Mouse (Mus musculus) forebrain, embryonic 13.5 days (tissue): ENCODE results near the gene Nek6. TPM values are rescaled to one million over a fixed set of nuclear protein-coding genes. Genes with fewer than 3 reads are reported as not detected.
A peak's percentile ranks its signal among the peaks of the same experiment; 100 is the strongest.

Experiments used
- ATAC-seq: fragments of 200-750 bp; cut with Nextera tagmentation; 2 replicates; pipeline ENCODE4 v1.8.0; 2017
- H3K27ac ChIP-seq: fragments of 300-500 bp; sonication (generic); 2 replicates; pipeline ENCODE4 v1.5.1; 2015; ENCODE audit warnings: inconsistent platforms, mild to moderate bottlenecking, moderate library complexity
- H3K27me3 ChIP-seq: fragments of 300-500 bp; sonication (generic); 2 replicates; pipeline ENCODE4 v1.6.1; 2015; ENCODE audit warnings: mild to moderate bottlenecking, inconsistent platforms
- H3K36me3 ChIP-seq: fragments of 300-500 bp; sonication (generic); 2 replicates; pipeline ENCODE4 v1.6.1; 2015; ENCODE audit warnings: mild to moderate bottlenecking, inconsistent platforms; ENCODE audit not compliant: poor library complexity, severe bottlenecking
- H3K4me1 ChIP-seq: fragments of 300-500 bp; sonication (generic); 2 replicates; pipeline ENCODE4 v1.6.1; 2015; ENCODE audit warnings: inconsistent platforms
- H3K4me2 ChIP-seq: fragments of 300-500 bp; sonication (generic); 2 replicates; pipeline ENCODE4 v1.6.1; 2015; ENCODE audit warnings: inconsistent platforms, mild to moderate bottlenecking, moderate library complexity
- H3K4me3 ChIP-seq: fragments of 300-500 bp; sonication (generic); 2 replicates; pipeline ENCODE4 v1.5.1; 2015; ENCODE audit warnings: mild to moderate bottlenecking, inconsistent platforms
- H3K9ac ChIP-seq: fragments of 300-500 bp; sonication (generic); 2 replicates; pipeline ENCODE4 v1.6.1; 2015; ENCODE audit warnings: mild to moderate bottlenecking, inconsistent platforms
- H3K9me3 ChIP-seq: fragments of 300-500 bp; sonication (generic); replicated peaks from 2 replicates; pipeline ENCODE4 v1.6.1; 2016; ENCODE audit warnings: inconsistent platforms
- WGBS: fragments of 180-500 bp; shearing (Covaris S2); methylation state at CpG from one replicate; pipeline ENCODE4 v1.1.7; 2015; 5-methylcytosine and 5-hydroxymethylcytosine counted together
- polyA plus RNA-seq: library from polyadenylated mRNA; unstranded; fragments of >200 nt; fragmentation: Nextera tagmentation; extraction: Ambion mirVana; gene quantifications from 2 replicates; pipeline ENCODE4 v1.2.1, GENCODE M21; 2015

Gene Nek6
- 122 and 124 TPM in 2 replicates for polyA plus RNA-seq

GRCm38 (mm10) chr2:38511487-38512307 is at the start of gene Nek6:
Gene Nek6 (plus strand): TSS chr2:38511643.
- Histone ChIP-seq H3K36me3 (no peaks in the 10 kb centered on the region), H3K4me3 (peak within 1 kb of the TSS; percentile 84)
- peak; percentile 66 for ATAC-seq

DNA sequence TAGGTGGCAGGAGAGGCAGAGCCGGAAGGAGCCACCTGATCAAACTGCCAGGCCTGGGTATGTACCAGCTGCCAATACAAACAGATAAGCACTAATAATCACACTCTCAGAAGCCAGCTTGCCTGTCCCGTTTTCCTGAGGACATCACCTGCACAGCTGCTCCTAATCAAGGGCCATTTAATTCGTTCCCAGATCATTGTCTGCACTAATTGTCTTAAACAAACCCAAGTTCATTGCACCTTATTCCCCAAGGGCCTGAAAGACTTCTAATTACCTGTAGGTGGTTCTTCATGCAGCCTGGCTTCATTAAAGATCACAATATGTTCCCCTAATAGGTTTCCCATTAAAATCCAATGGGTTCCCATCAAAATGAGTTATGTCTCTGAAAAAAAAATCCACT is 49.1 kb upstream of the Nek6 start:
- Histone ChIP-seq H3K9me3 (no peaks in the 10 kb centered on the region), H3K27me3 (no peaks in the 10 kb centered on the region), H3K4me3 (no peak overlapping the region), H3K9ac (no peak overlapping the region), H3K36me3 (no peaks in the 10 kb centered on the region), H3K4me1 (peaks cover 23% of the 10 kb centered on the region), H3K4me2 (no peak overlapping the region), H3K27ac (no peak overlapping the region)
- ATAC-seq, result no peak
- WGBS, result 62% methylated on average over 3 of the region's 3 CpGs

More at GRCm38 (mm10) chr2:38511487-38512307, at the start of gene Nek6:
- under 1% methylated on average over 90 of the region's 90 CpGs for WGBS
- peaks cover 51% of the 10 kb centered on the region for H3K4me1 ChIP-seq
- peak within 1 kb of the TSS; percentile 70 for H3K4me2 ChIP-seq
- peak within 1 kb of the TSS; percentile 92 for H3K9ac ChIP-seq
- H3K27me3 ChIP-seq, result no peaks in the 10 kb centered on the region
- peak within 1 kb of the TSS; percentile 77 for H3K27ac ChIP-seq
- H3K9me3 ChIP-seq, result no peaks in the 10 kb centered on the region

- no peaks in the 10 kb centered on the region for H3K4me1 ChIP-seq
- ATAC-seq, result no peak
- no peaks in the 10 kb centered on the region for H3K9me3 ChIP-seq
- no peak overlapping the region for H3K4me3 ChIP-seq
- H3K27ac ChIP-seq, result no peak overlapping the region
- WGBS, result 94% methylated on average over 4 of the region's 4 CpGs
- H3K9ac ChIP-seq, result no peak overlapping the region
- no peaks in the 10 kb centered on the region for H3K36me3 ChIP-seq
- no peak overlapping the region for H3K4me2 ChIP-seq
- H3K27me3 ChIP-seq, result no peaks in the 10 kb centered on the region
Measured at GRCm38 (mm10) chr2:38468845-38469244, 42.6 kb upstream of the Nek6 start.

- Histone ChIP-seq H3K27me3 (no peaks in the 10 kb centered on the region), H3K9me3 (no peaks in the 10 kb centered on the region), H3K4me3 (no peak overlapping the region), H3K36me3 (no peaks in the 10 kb centered on the region), H3K4me1 (no peaks in the 10 kb centered on the region), H3K27ac (no peak overlapping the region), H3K9ac (no peak overlapping the region), H3K4me2 (no peak overlapping the region)
- WGBS, result 84% methylated on average over 5 of the region's 5 CpGs
- no peak for ATAC-seq
Measured at GRCm38 (mm10) chr2:38471745-38472144, 39.7 kb upstream of the Nek6 start.

- no peaks in the 10 kb centered on the region for H3K9me3 ChIP-seq
- no peaks in the 10 kb centered on the region for H3K36me3 ChIP-seq
- H3K4me2 ChIP-seq, result no peak overlapping the region
- H3K4me1 ChIP-seq, result no peaks in the 10 kb centered on the region
- no peak overlapping the region for H3K9ac ChIP-seq
- H3K27ac ChIP-seq, result no peak overlapping the region
- H3K27me3 ChIP-seq, result no peaks in the 10 kb centered on the region
- H3K4me3 ChIP-seq, result no peak overlapping the region
- ATAC-seq, result no peak
Measured at GRCm38 (mm10) chr2:38472829-38473228, 38.6 kb upstream of the Nek6 start.

DNA sequence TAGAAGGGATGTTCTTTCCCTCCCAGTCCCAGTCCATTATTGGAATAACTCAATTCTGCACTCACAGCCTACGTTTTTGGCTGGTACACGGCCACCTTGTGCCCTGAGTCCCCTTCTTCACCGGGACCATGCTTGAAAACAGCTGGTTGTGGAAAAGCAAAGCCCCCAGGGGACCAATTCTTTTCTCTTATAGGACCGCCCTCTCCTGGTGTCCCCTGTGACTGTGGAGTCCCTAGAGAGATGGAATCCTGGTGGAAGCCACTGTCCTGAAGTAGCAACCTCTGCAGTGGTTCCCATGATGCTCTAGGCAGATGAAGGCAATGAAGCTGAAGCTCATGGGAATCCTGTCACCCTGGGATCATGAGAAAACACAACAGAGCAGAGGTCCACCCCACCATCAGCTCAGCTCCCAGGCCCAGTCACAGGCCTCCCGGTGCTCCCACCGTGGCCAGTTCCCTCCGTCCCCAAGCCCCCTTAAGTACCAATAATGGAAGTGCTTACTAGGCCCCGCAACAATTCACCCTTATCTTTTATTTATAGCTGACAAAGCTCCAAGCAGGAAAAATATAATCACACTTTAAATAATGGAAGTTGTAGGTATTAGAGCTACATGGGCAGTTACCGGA is 34.5 kb upstream of the Nek6 start:
- ATAC-seq, result no peak
- Histone ChIP-seq H3K9me3 (no peaks in the 10 kb centered on the region), H3K27ac (no peak overlapping the region), H3K36me3 (no peaks in the 10 kb centered on the region), H3K4me3 (no peak overlapping the region), H3K4me1 (no peaks in the 10 kb centered on the region), H3K27me3 (no peaks in the 10 kb centered on the region), H3K4me2 (no peak overlapping the region), H3K9ac (no peak overlapping the region)
- WGBS, result 81% methylated on average over 9 of the region's 9 CpGs

- ATAC-seq, result no peak
Measured at GRCm38 (mm10) chr2:38477497-38477873, 34.0 kb upstream of the Nek6 start.

GRCm38 (mm10) chr2:38478683-38479082 is 32.8 kb upstream of the Nek6 start:
- Histone ChIP-seq H3K27ac (no peak overlapping the region), H3K4me2 (no peak overlapping the region), H3K4me1 (no peaks in the 10 kb centered on the region), H3K36me3 (no peaks in the 10 kb centered on the region), H3K27me3 (no peaks in the 10 kb centered on the region), H3K9me3 (no peaks in the 10 kb centered on the region), H3K4me3 (no peak overlapping the region), H3K9ac (no peak overlapping the region)
- WGBS, result 93% methylated on average over 4 of the region's 4 CpGs
- no peak for ATAC-seq

More at GRCm38 (mm10) chr2:38477497-38477873, 34.0 kb upstream of the Nek6 start:
- Histone ChIP-seq H3K4me1 (no peaks in the 10 kb centered on the region), H3K27me3 (no peaks in the 10 kb centered on the region), H3K27ac (no peak overlapping the region), H3K36me3 (no peaks in the 10 kb centered on the region), H3K4me2 (no peak overlapping the region), H3K4me3 (no peak overlapping the region), H3K9ac (no peak overlapping the region), H3K9me3 (no peaks in the 10 kb centered on the region)
- 93% methylated on average over 9 of the region's 9 CpGs for WGBS

DNA sequence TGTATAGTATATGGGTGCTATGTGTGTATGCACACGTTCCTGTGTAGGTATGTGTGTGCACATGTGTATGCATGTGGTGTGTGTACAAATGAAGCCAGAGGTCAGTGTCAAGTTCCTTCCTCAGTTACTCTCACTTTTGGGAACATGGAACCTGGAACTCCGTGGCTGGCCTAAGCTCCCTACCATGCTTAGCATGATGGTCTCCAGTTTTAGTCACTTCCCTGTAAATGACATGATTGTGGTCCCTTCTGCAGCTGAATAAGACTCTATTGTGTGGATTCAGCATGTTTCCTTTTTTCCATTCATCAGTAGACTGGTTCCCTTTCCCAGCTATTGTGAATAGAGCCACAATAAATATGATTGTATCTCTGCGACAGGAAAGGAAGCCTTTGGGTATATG is 31.9 kb upstream of the Nek6 start:
- no peak for ATAC-seq
- no peak overlapping the region for H3K4me2 ChIP-seq
- no peaks in the 10 kb centered on the region for H3K4me1 ChIP-seq
- no peaks in the 10 kb centered on the region for H3K36me3 ChIP-seq
- no peaks in the 10 kb centered on the region for H3K27me3 ChIP-seq
- no peak overlapping the region for H3K27ac ChIP-seq
- WGBS, result 78% methylated on average over 3 of the region's 3 CpGs
- H3K9me3 ChIP-seq, result no peaks in the 10 kb centered on the region
- H3K9ac ChIP-seq, result no peak overlapping the region
- H3K4me3 ChIP-seq, result no peak overlapping the region

GRCm38 (mm10) chr2:38481166-38481778 is 30.2 kb upstream of the Nek6 start:
- WGBS, result 79% methylated on average over 6 of the region's 6 CpGs
- H3K9ac ChIP-seq, result no peak overlapping the region
- no peak overlapping the region for H3K4me2 ChIP-seq
- H3K9me3 ChIP-seq, result no peaks in the 10 kb centered on the region
- H3K4me1 ChIP-seq, result peaks cover 7% of the 10 kb centered on the region; the same call in 1 of the 2 replicates
- no peak overlapping the region for H3K27ac ChIP-seq
- ATAC-seq, result no peak
- no peaks in the 10 kb centered on the region for H3K36me3 ChIP-seq
- no peak overlapping the region for H3K4me3 ChIP-seq
- H3K27me3 ChIP-seq, result no peaks in the 10 kb centered on the region

DNA sequence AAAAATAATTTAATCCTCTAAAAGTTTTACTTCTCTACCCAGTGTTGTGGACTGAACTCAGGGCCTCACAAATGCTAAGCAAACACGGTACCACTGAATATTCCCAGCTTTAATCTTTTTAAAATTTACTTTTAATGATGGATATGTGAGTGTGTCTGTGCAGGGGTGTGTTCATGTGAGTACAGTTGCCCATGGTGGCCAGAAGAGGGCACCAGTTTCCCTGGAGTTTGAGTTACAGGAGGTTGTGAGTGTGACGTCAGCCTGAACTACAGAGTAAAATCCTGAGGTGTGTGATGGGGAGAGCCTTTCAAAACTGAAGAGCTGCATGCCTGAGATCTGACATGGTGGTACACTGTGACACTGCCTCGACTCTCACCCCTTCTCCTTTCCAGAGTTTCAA is 29.3 kb upstream of the Nek6 start:
- H3K4me1 ChIP-seq, result peaks cover 7% of the 10 kb centered on the region; the same call in 1 of the 2 replicates
- no peaks in the 10 kb centered on the region for H3K9me3 ChIP-seq
- no peak overlapping the region for H3K27ac ChIP-seq
- H3K27me3 ChIP-seq, result no peaks in the 10 kb centered on the region
- no peak overlapping the region for H3K9ac ChIP-seq
- ATAC-seq, result no peak
- 90% methylated on average over 3 of the region's 3 CpGs for WGBS
- no peaks in the 10 kb centered on the region for H3K36me3 ChIP-seq
- no peak overlapping the region for H3K4me3 ChIP-seq
- no peak overlapping the region for H3K4me2 ChIP-seq

GRCm38 (mm10) chr2:38483058-38483704 is 28.3 kb upstream of the Nek6 start:
- H3K9me3 ChIP-seq, result no peaks in the 10 kb centered on the region
- no peaks in the 10 kb centered on the region for H3K27me3 ChIP-seq
- H3K36me3 ChIP-seq, result no peaks in the 10 kb centered on the region
- 88% methylated on average over 7 of the region's 7 CpGs for WGBS
- H3K4me3 ChIP-seq, result no peak overlapping the region
- ATAC-seq, result no peak
- peaks cover 7% of the 10 kb centered on the region; the same call in 1 of the 2 replicates for H3K4me1 ChIP-seq
- H3K27ac ChIP-seq, result no peak overlapping the region
- H3K4me2 ChIP-seq, result no peak overlapping the region
- H3K9ac ChIP-seq, result no peak overlapping the region
